Mouse (Mus musculus): Measurements from ENCODE around the gene Prl8a8.

GRCm38 (mm10) chr13:27523156-27523555 lies 10.1 kb upstream of the Prl8a8 start:
- TF ChIP-seq CTCF (IDR thresholded peaks at IDR 0.05; ENCODE audit: low read depth, low read length) (no peak), GATA1 (IDR thresholded peaks at IDR 0.05; ENCODE audit: borderline replicate concordance, low read length) (no peak), POLR2AphosphoS5 (IDR thresholded peaks at IDR 0.05; ENCODE audit: insufficient replicate concordance, low read depth, low read length) (no peak), TAL1 (conservative IDR thresholded peaks at IDR 0.05; ENCODE audit: low read depth, low read length) (no peak)

Data from G1E (cell line).